Mouse (Mus musculus) hindbrain, postnatal 0 days (tissue): Measurements from ENCODE around the gene Fam53b. TPM values are rescaled to one million over a fixed set of nuclear protein-coding genes. Genes with fewer than 3 reads are reported as not detected.
A peak's percentile ranks its signal among the peaks of the same experiment; 100 is the strongest.

ENCODE experiments used
- ATAC-seq: fragments of 200-750 bp; cut with Nextera tagmentation; 2 replicates; pipeline ENCODE4 v1.8.0; 2017; ENCODE audit warnings: mild to moderate bottlenecking, moderate TSS enrichment, moderate library complexity
- DNase-seq: peaks from one replicate; pipeline ENCODE4 v3.0.0-alpha.2; 2015; ENCODE audit warnings: low spot score
- H3K27ac ChIP-seq: fragments of 300-500 bp; sonication (generic); 2 replicates; pipeline ENCODE4 v1.5.1; 2014; ENCODE audit warnings: mild to moderate bottlenecking
- H3K27me3 ChIP-seq: fragments of 300-500 bp; sonication (generic); 2 replicates; pipeline ENCODE4 v1.6.1; 2014; ENCODE audit warnings: low read length, mixed read lengths; ENCODE audit not compliant: insufficient read depth
- H3K36me3 ChIP-seq: fragments of 300-500 bp; sonication (generic); 2 replicates; pipeline ENCODE4 v1.6.1; 2014; ENCODE audit warnings: low read length, mixed read lengths; ENCODE audit not compliant: insufficient read depth
- H3K4me1 ChIP-seq: fragments of 300-500 bp; sonication (generic); 2 replicates; pipeline ENCODE4 v1.6.1; 2014; ENCODE audit warnings: antibody characterized with exemption, low read length, mixed read lengths; ENCODE audit not compliant: insufficient read depth
- H3K4me2 ChIP-seq: fragments of 300-500 bp; sonication (generic); 2 replicates; pipeline ENCODE4 v1.6.1; 2014; ENCODE audit warnings: low read depth, mild to moderate bottlenecking, low read length, moderate library complexity, mixed read lengths
- H3K4me3 ChIP-seq: fragments of 300-500 bp; sonication (generic); 2 replicates; pipeline ENCODE4 v1.5.1; 2014; ENCODE audit warnings: low read length
- H3K9ac ChIP-seq: fragments of 300-500 bp; sonication (generic); replicated peaks from 2 replicates; pipeline ENCODE4 v1.6.1; 2014; ENCODE audit warnings: mild to moderate bottlenecking, low read length, moderate library complexity, mixed read lengths
- H3K9me3 ChIP-seq: fragments of 300-500 bp; sonication (generic); 2 replicates; pipeline ENCODE4 v1.6.1; 2016; ENCODE audit warnings: low read length, mixed read lengths
- CTCF ChIP-seq: IDR thresholded peaks from 2 replicates; pipeline ENCODE4 v1.5.1; 2016; ENCODE audit warnings: antibody characterized with exemption, control low read depth, low read depth
- WGBS: fragments of 180-500 bp; shearing (Covaris S2); extraction: QIAGEN DNeasy Blood & Tissue Kit; methylation state at CpG from one replicate; pipeline ENCODE4 v1.1.7; 2014; 5-methylcytosine and 5-hydroxymethylcytosine counted together
- polyA plus RNA-seq: library from polyadenylated mRNA; unstranded; fragments of >200 nt; fragmentation: Nextera tagmentation; extraction: Ambion mirVana; gene quantifications from 2 replicates; pipeline ENCODE4 v1.2.1, GENCODE M21; 2015
- total RNA-seq: library from RNA; depleted of rRNA; stranded (reverse); fragments of >200 nt; gene quantifications from 2 replicates; pipeline ENCODE4 v1.2.3, GENCODE M21; 2014

The Fam53b gene
- total and polyA plus RNA-seq, 2 experiments from 2014 or later = 10.2 to 21.0 TPM

- Histone ChIP-seq H3K4me3 (no peak overlapping the region), H3K9ac (no peak overlapping the region), H3K4me1 (no peaks in the 10 kb centered on the region), H3K27ac (no peak overlapping the region), H3K4me2 (no peak overlapping the region), H3K9me3 (no peaks in the 10 kb centered on the region), H3K27me3 (no peaks in the 10 kb centered on the region), H3K36me3 (peaks cover 5% of the 10 kb centered on the region; the same call in 1 of the 2 replicates)
- DNase-seq (no peak), ATAC-seq (no peak)
- TF ChIP-seq CTCF = no peak
- WGBS = 69% methylated on average over 3 of the region's 3 CpGs
Measured at GRCm38 (mm10) chr7:132820692-132821091, 7.0 kb upstream of the Fam53b start.

GRCm38 (mm10) chr7:132817056-132817455 lies 3.4 kb upstream of the Fam53b start:
- WGBS = 67% methylated on average over 6 of the region's 6 CpGs
- no peak for TF ChIP-seq CTCF
- no peaks in the 10 kb centered on the region for H3K27me3 ChIP-seq

GRCm38 (mm10) chr7:132816528-132816927 lies 2.8 kb upstream of the Fam53b start:
- no peak for TF ChIP-seq CTCF
- Histone ChIP-seq H3K4me1 (0 out of 2 replicates have a peak, but pooled peaks cover 3% of the 10 kb centered on the region), H3K36me3 (no peaks in the 10 kb centered on the region), H3K27me3 (no peaks in the 10 kb centered on the region), H3K9me3 (no peaks in the 10 kb centered on the region), H3K27ac (no peak overlapping the region), H3K9ac (no peak overlapping the region), H3K4me3 (no peak overlapping the region), H3K4me2 (no peak overlapping the region)
- WGBS = 65% methylated on average over 2 of the region's 2 CpGs
- DNase-seq (no peak), ATAC-seq (no peak)

More at GRCm38 (mm10) chr7:132817056-132817455, 3.4 kb upstream of the Fam53b start:
- no peak for ATAC-seq
- no peak overlapping the region for H3K9ac ChIP-seq
- H3K27ac ChIP-seq = no peak overlapping the region
- H3K36me3 ChIP-seq = no peaks in the 10 kb centered on the region
- no peaks in the 10 kb centered on the region for H3K9me3 ChIP-seq
- no peak overlapping the region for H3K4me3 ChIP-seq
- H3K4me1 ChIP-seq = 0 out of 2 replicates have a peak, but pooled peaks cover 3% of the 10 kb centered on the region
- DNase-seq = no peak
- no peak overlapping the region for H3K4me2 ChIP-seq

GRCm38 (mm10) chr7:132815081-132815480 lies 1.4 kb upstream of the Fam53b start:
- H3K27me3 ChIP-seq = no peaks in the 10 kb centered on the region
- ATAC-seq (no peak), DNase-seq (no peak)
- peak; percentile 15; the same call in 1 of the 2 replicates for TF ChIP-seq CTCF
- H3K27ac ChIP-seq = no peak overlapping the region
- no peak overlapping the region for H3K9ac ChIP-seq
- no peak overlapping the region for H3K4me2 ChIP-seq
- WGBS = 82% methylated on average over 5 of the region's 5 CpGs
- H3K4me1 ChIP-seq = 0 out of 2 replicates have a peak, but pooled peaks cover 3% of the 10 kb centered on the region
- H3K9me3 ChIP-seq = no peaks in the 10 kb centered on the region
- no peaks in the 10 kb centered on the region for H3K36me3 ChIP-seq
- H3K4me3 ChIP-seq = no peak overlapping the region

- Histone ChIP-seq H3K27me3 (no peaks in the 10 kb centered on the region), H3K36me3 (no peaks in the 10 kb centered on the region), H3K4me1 (peaks cover 7% of the 10 kb centered on the region; the same call in 1 of the 2 replicates), H3K9me3 (no peaks in the 10 kb centered on the region), H3K27ac (peak overlapping the region; percentile 90), H3K4me3 (peak overlapping the region; percentile 75), H3K4me2 (peak overlapping the region; percentile 85), H3K9ac (peak overlapping the region; percentile 65)
- ATAC-seq (no peak), DNase-seq (no peak)
- WGBS = 3% methylated on average over 7 of the region's 7 CpGs
- peak; percentile 16; the same call in 1 of the 2 replicates for TF ChIP-seq CTCF
Measured at GRCm38 (mm10) chr7:132814089-132814450, 384 bp upstream of the Fam53b start.

GRCm38 (mm10) chr7:132812619-132813415 lies 869 bp downstream of the Fam53b start:
- peak overlapping the region; percentile 85 for H3K4me2 ChIP-seq
- H3K27ac ChIP-seq = peak overlapping the region; percentile 90
- H3K9ac ChIP-seq = peak overlapping the region; percentile 65
- peaks cover 16% of the 10 kb centered on the region for H3K4me1 ChIP-seq
- ATAC-seq (peak; percentile 22; the same call in 1 of the 2 replicates), DNase-seq (peak; percentile 61)
- H3K27me3 ChIP-seq = no peaks in the 10 kb centered on the region
- H3K36me3 ChIP-seq = no peaks in the 10 kb centered on the region
- no peaks in the 10 kb centered on the region for H3K9me3 ChIP-seq
- under 1% methylated on average over 59 of the region's 59 CpGs for WGBS
- peak overlapping the region; percentile 75 for H3K4me3 ChIP-seq
- no peak for TF ChIP-seq CTCF
